Mouse (Mus musculus) lung, postnatal 0 days (tissue): ENCODE measurements around the gene Gal3st4.

Source experiments
- CTCF ChIP-seq: IDR thresholded peaks from 2 replicates; pipeline ENCODE4 v1.5.1; 2016; ENCODE audit warnings: antibody characterized with exemption, mild to moderate bottlenecking
- EP300 ChIP-seq: IDR thresholded peaks from 2 replicates; pipeline ENCODE4 v1.6.1; 2016; ENCODE audit warnings: antibody characterized with exemption, mild to moderate bottlenecking, control low read depth

GRCm38 (mm10) chr5:138279585-138280424 is 7.2 kb upstream of the Gal3st4 start, which contains the start of the genes Gm43720, Gpc2 and Stag3:
- TF ChIP-seq CTCF (no peak), EP300 (no peak)
